Mouse (Mus musculus) bone marrow, adult 2 months (tissue): ENCODE data around the gene Cenpm.

Experiments used
- CTCF ChIP-seq: fragments of 200-500 bp; IDR thresholded peaks from 2 replicates; pipeline ENCODE4 v1.5.1; 2011; ENCODE audit warnings: low read length, control low read depth; ENCODE audit not compliant: control insufficient read depth, insufficient read depth
- POLR2A ChIP-seq: fragments of 200-500 bp; IDR thresholded peaks from 2 replicates; pipeline ENCODE4 v1.6.1; 2011; ENCODE audit warnings: low read depth, mild to moderate bottlenecking, control low read depth, low read length, borderline replicate concordance; ENCODE audit not compliant: control insufficient read depth

- TF ChIP-seq CTCF (no peak), POLR2A (no peak)
These were observed 30.0 kb upstream of the Cenpm start, which contains the start of gene Sept3 for GRCm38 (mm10) chr15:82274593-82274926.
